Mouse (Mus musculus): ENCODE results near the gene Rps6ka1.

The Rps6ka1 gene

GRCm38 (mm10) chr4:133896984-133897383 is 9.4 kb upstream of the Rps6ka1 start:
- DNase-seq, result no peak

- no peak for DNase-seq
Measured at GRCm38 (mm10) chr4:133896002-133896401, 8.4 kb upstream of the Rps6ka1 start.

- no peak for DNase-seq
Measured at GRCm38 (mm10) chr4:133887249-133887648, 348 bp downstream of the Rps6ka1 start.

- no peak for DNase-seq
Measured at GRCm38 (mm10) chr4:133885991-133886501, 1.6 kb downstream of the Rps6ka1 start.

GRCm38 (mm10) chr4:133885331-133885730 is 2.3 kb downstream of the Rps6ka1 start:
- no peak for DNase-seq

GRCm38 (mm10) chr4:133884888-133885287 is 2.7 kb downstream of the Rps6ka1 start:
- DNase-seq, result no peak

GRCm38 (mm10) chr4:133884127-133884753 is 3.4 kb downstream of the Rps6ka1 start:
- DNase-seq, result no peak

GRCm38 (mm10) chr4:133881851-133882250 is 5.7 kb downstream of the Rps6ka1 start:
- no peak for DNase-seq

GRCm38 (mm10) chr4:133881399-133881798 is 6.2 kb downstream of the Rps6ka1 start:
- DNase-seq, result no peak

- DNase-seq, result peak; percentile 28 to 68
Measured at GRCm38 (mm10) chr4:133879145-133879902, 8.3 kb downstream of the Rps6ka1 start.

GRCm38 (mm10) chr4:133877850-133878755 is 9.5 kb downstream of the Rps6ka1 start:
- DNase-seq, result no peak

- no peak for DNase-seq
Measured at GRCm38 (mm10) chr4:133874865-133875517, 12.6 kb downstream of the Rps6ka1 start.

GRCm38 (mm10) chr4:133873926-133874864 is 13.4 kb downstream of the Rps6ka1 start:
- no peak for DNase-seq

GRCm38 (mm10) chr4:133873431-133873851 is 14.2 kb downstream of the Rps6ka1 start:
- DNase-seq, result no peak

- DNase-seq, result peak; percentile 73 to 81
Measured at GRCm38 (mm10) chr4:133872812-133873300, 14.7 kb downstream of the Rps6ka1 start.

GRCm38 (mm10) chr4:133872222-133872811 is 15.3 kb downstream of the Rps6ka1 start:
- DNase-seq, result no peak

- no peak for DNase-seq
Measured at GRCm38 (mm10) chr4:133865231-133865630, 22.4 kb downstream of the Rps6ka1 start.

- no peak for DNase-seq
Measured at GRCm38 (mm10) chr4:133864380-133864981, 23.1 kb downstream of the Rps6ka1 start.

- DNase-seq, result no peak
Measured at GRCm38 (mm10) chr4:133863795-133864379, 23.7 kb downstream of the Rps6ka1 start.

GRCm38 (mm10) chr4:133857527-133857926 is 30.1 kb downstream of the Rps6ka1 start:
- no peak for DNase-seq

Data from thymus, adult 18-20 months (tissue).